Mouse (Mus musculus) testis, adult 2 months (tissue): ENCODE measurements at regions not wholly inside any gene's neighbourhood (a gene's known extent, or its start where the extent isn't known, plus 50 kb on each side); places are given as distances from the start of the nearest gene placed in this dataset.
"Not testable (repeated sequence)": the region's sequence is repeated elsewhere in the genome, so short reads cannot be mapped to it uniquely, and the experiment has no call there.

Experiments
- H3K27ac ChIP-seq: fragments of 200-500 bp; 2 replicates; pipeline ENCODE4 v1.5.1; 2012; ENCODE audit warnings: low read depth, low read length; ENCODE audit not compliant: control insufficient read depth, insufficient read depth
- H3K27me3 ChIP-seq: fragments of 200-500 bp; 2 replicates; pipeline ENCODE4 v1.6.1; 2012; ENCODE audit warnings: mild to moderate bottlenecking, low read length, moderate library complexity; ENCODE audit not compliant: control insufficient read depth, insufficient read depth
- H3K36me3 ChIP-seq: fragments of 200-500 bp; 2 replicates; pipeline ENCODE4 v1.6.1; 2012; ENCODE audit warnings: mild to moderate bottlenecking, low read length; ENCODE audit not compliant: control insufficient read depth, insufficient read depth
- H3K4me1 ChIP-seq: fragments of 200-500 bp; 2 replicates; pipeline ENCODE4 v1.6.1; 2012; ENCODE audit warnings: low read length; ENCODE audit not compliant: control insufficient read depth, insufficient read depth
- H3K4me3 ChIP-seq: fragments of 200-500 bp; 2 replicates; pipeline ENCODE4 v1.5.1; 2012; ENCODE audit warnings: low read depth, mild to moderate bottlenecking, low read length, moderate library complexity, mixed read lengths; ENCODE audit not compliant: control insufficient read depth
- CTCF ChIP-seq: fragments of 200-500 bp; IDR thresholded peaks from 2 replicates; pipeline ENCODE4 v1.5.1; 2012; ENCODE audit warnings: low read depth, mild to moderate bottlenecking, inconsistent platforms, low read length, moderate library complexity; ENCODE audit not compliant: control insufficient read depth, insufficient read depth, insufficient replicate concordance
- POLR2A ChIP-seq: fragments of 200-500 bp; IDR thresholded peaks from 2 replicates; pipeline ENCODE4 v1.6.1; 2012; ENCODE audit warnings: low read depth, mild to moderate bottlenecking, inconsistent platforms, low read length, moderate library complexity; ENCODE audit not compliant: control insufficient read depth

DNA sequence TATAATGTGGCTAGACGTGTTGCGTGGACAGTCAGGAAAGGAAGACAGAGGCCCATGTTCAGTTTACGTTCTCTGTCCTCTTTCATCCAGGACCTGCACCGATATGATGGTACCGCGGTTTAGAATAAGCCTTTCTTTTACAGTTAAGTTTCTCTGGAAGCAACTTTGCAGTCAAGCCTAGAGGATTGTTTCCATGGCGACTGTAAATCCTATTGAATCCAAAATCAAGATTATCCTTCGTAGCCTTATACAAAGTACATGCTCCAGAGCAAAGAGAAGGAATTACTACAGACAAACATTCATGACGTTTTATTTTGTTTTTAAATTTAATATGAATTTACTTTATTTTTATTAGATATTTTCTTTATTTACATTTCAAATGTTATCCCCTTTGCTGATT lies 798.6 kb downstream of the Robo2 start:
- Histone ChIP-seq H3K4me1 (no peaks in the 10 kb centered on the region), H3K4me3 (no peak overlapping the region), H3K27me3 (no peaks in the 10 kb centered on the region), H3K36me3 (no peaks in the 10 kb centered on the region), H3K27ac (no peak overlapping the region)
- TF ChIP-seq POLR2A: no peak
- no peak for TF ChIP-seq CTCF

DNA sequence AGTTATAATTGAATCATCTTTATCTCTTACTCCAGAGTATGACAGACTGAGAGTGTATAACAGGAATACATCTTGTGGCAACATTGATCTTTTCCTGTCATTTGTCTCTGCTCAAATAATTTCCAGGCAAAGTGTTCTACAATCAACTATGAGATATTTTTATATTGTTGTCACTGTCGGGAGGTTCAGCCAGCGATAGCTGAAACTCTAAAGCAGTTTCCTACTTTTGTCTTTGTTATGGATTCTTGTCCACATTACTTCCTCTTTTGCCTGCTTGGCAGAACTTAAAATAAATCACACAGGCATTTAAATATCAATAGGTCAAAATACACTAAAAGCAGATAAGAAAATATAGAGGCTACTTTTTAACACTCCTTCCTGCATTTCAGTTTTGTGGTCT lies 820.2 kb downstream of the Robo2 start:
- no peak overlapping the region for H3K4me3 ChIP-seq
- TF ChIP-seq POLR2A (no peak), CTCF (no peak)
- H3K36me3 ChIP-seq: no peaks in the 10 kb centered on the region
- H3K27ac ChIP-seq: no peak overlapping the region
- no peaks in the 10 kb centered on the region for H3K4me1 ChIP-seq
- no peaks in the 10 kb centered on the region for H3K27me3 ChIP-seq

DNA sequence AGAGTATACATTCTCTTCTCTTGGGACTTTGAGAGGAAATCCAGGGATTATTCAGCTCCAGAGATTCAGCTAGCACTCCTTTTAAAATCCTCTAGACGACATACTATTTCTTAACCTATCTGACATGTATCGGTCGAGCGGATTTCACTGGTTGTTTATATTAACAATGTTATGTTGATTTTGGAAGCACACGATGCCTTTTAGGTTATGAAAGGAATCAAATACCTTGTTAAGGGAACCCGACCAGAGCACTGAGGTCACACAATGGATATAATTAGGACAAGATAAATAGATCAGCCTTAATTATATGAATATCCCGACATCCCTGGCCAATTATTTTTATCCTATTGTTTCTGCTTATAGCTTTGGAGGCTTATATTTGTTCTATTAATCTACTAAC lies 850.4 kb downstream of the Robo2 start:
- TF ChIP-seq CTCF: no peak
- no peak for TF ChIP-seq POLR2A
- no peak overlapping the region for H3K4me3 ChIP-seq
- no peaks in the 10 kb centered on the region for H3K36me3 ChIP-seq
- no peaks in the 10 kb centered on the region for H3K27me3 ChIP-seq
- H3K27ac ChIP-seq: no peak overlapping the region
- no peaks in the 10 kb centered on the region for H3K4me1 ChIP-seq

DNA sequence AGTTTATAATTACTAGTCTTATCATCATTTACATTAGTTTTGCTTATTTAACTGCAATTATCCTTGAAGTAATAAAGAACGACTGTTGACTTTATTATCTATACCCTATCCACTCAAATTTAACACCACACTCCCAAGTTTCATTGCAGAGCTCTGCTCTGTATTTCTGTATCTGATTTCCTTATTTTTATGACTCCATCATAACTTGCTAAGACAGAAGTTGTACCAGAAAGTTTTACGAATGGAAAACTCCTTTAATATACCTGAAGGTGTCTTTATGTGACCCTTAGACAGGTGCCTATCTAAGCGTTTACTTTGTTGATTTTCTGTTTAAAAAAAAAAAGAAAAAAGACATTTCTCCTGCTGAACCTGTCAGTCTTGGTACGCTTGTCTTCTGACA lies 854.7 kb downstream of the Robo2 start:
- H3K4me3 ChIP-seq: no peak overlapping the region
- H3K36me3 ChIP-seq: no peaks in the 10 kb centered on the region
- no peaks in the 10 kb centered on the region for H3K27me3 ChIP-seq
- TF ChIP-seq POLR2A (no peak), CTCF (no peak)
- no peaks in the 10 kb centered on the region for H3K4me1 ChIP-seq
- no peak overlapping the region for H3K27ac ChIP-seq

DNA sequence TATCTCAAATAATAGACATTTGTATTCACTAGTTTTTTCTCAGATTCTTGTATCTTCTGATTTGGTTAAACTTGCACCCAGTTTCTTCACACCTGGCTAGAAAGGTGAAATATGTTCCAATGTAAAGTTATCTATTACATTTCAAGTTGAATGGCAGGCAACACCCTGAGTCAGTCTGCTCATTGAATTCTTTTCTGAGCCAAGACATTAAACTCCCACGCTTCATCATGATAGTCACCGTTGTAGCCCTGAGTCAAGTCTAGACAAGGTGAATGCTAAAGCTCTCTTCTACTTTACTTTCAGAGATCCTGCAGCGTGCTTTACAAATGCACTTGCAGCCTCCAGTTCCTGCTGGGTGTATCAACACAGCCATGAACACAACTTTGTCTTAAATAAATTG lies 868.0 kb downstream of the Robo2 start:
- TF ChIP-seq CTCF (no peak), POLR2A (no peak)
- Histone ChIP-seq H3K27me3 (no peaks in the 10 kb centered on the region), H3K4me3 (no peak overlapping the region), H3K36me3 (no peaks in the 10 kb centered on the region), H3K27ac (no peak overlapping the region), H3K4me1 (no peaks in the 10 kb centered on the region)

DNA sequence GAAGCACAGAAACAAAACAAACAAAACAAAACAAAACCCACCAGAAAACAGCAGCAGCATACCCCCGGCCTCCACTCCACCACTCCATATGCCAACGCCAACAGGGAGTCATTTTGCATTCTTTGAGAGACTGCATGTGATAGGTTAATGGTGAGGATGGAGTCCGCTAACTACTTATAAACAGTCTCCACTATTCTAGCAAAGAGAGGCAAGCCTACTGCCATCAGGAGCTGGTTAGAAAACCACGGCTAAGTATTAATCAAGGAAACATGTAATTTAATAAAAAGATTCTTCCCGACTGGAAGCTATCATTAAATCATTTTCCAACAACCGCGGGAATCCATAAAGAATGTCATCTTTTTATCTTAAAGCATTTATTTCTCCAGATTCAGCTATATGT lies 873.6 kb downstream of the Robo2 start:
- Histone ChIP-seq H3K4me3 (no peak overlapping the region), H3K27me3 (no peaks in the 10 kb centered on the region), H3K27ac (no peak overlapping the region), H3K4me1 (no peaks in the 10 kb centered on the region), H3K36me3 (no peaks in the 10 kb centered on the region)
- TF ChIP-seq CTCF (no peak), POLR2A (no peak)

DNA sequence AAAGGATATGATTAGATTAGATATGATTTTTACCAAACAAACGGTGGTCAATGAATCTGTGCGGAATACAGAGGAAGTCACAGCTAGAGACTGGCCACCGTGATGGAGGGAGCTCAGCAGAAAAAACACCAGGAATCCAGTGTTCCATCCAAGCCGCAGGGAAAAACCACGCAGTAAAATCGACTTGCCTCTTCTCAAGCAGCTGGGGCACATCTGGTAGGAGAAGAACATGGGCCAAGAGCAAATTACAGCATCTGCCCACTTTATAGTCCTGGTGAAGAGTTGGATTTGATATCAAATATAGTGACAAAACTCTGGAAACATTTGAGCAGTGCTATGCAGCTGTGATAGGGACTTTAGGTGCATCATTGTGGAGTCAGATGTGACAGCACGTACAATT lies 874.1 kb downstream of the Robo2 start:
- no peak for TF ChIP-seq POLR2A
- no peak for TF ChIP-seq CTCF
- H3K4me3 ChIP-seq: no peak overlapping the region
- H3K36me3 ChIP-seq: no peaks in the 10 kb centered on the region
- no peaks in the 10 kb centered on the region for H3K27me3 ChIP-seq
- H3K27ac ChIP-seq: no peak overlapping the region
- no peaks in the 10 kb centered on the region for H3K4me1 ChIP-seq

DNA sequence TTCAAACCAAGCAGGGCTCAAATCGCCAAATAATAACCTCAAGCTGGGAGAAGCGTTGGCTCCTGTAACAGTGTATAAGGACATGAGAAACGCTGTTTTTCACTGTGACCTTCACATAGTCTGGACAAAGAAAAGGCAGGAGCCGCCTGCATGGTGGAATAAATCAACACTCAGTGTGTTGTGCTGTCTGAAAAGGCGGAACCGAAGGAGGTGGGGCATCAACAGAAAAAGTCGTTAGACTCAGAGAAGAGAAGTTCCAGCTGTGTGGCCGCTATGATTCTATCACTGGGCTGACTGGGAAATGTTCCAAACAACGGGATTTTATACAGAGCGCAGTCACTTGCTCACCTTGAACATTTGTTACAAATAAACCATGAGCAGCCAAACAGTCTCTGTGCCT lies 881.4 kb downstream of the Robo2 start:
- no peak for TF ChIP-seq POLR2A
- TF ChIP-seq CTCF: no peak

DNA sequence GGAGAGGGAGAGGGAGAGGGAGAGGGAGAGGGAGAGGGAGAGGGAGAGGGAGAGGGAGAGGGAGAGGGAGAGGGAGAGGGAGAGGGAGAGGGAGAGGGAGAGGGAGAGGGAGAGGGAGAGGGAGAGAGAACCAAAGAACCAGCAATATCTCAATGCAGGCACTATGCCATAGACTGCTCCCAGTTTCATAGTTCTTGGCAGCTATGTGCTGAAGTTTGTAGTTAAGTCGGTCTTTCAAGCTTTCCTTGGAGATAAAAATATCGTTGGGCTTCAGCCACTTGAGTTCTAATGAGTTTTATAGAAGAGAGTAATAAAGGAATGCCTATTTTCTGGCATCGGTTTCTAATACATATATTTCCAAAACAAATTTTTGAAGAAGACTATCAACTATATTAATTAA lies 888.7 kb downstream of the Robo2 start:
- H3K4me1 ChIP-seq, H3K27me3 ChIP-seq, H3K4me3 ChIP-seq, H3K27ac ChIP-seq, H3K36me3 ChIP-seq: not testable (repeated sequence)

More for the DNA sequence above, 881.4 kb downstream of the Robo2 start:
- peak overlapping the region; percentile 49; the same call in 1 of the 2 replicates for H3K27ac ChIP-seq
- peaks cover 3% of the 10 kb centered on the region for H3K4me1 ChIP-seq
- no peak overlapping the region for H3K4me3 ChIP-seq
- H3K27me3 ChIP-seq: no peaks in the 10 kb centered on the region
- H3K36me3 ChIP-seq: no peaks in the 10 kb centered on the region
